Mouse (Mus musculus) forebrain, postnatal 0 days (tissue): ENCODE data around the gene Spag9. TPM values are rescaled to one million over a fixed set of nuclear protein-coding genes. Genes with fewer than 3 reads are reported as not detected.

Experiments
- ATAC-seq: fragments of 200-750 bp; cut with Nextera tagmentation; 2 replicates; pipeline ENCODE4 v1.8.0; 2017; ENCODE audit warnings: mild to moderate bottlenecking, moderate library complexity
- DNase-seq: peaks from one replicate; pipeline ENCODE4 v3.0.0-alpha.2; 2015
- H3K27ac ChIP-seq: fragments of 300-500 bp; sonication (generic); 2 replicates; pipeline ENCODE4 v1.5.1; 2014; ENCODE audit warnings: low read depth, mild to moderate bottlenecking, antibody characterized with exemption, low read length, moderate library complexity, mixed read lengths
- H3K27me3 ChIP-seq: fragments of 300-500 bp; sonication (generic); 2 replicates; pipeline ENCODE4 v1.6.1; 2014; ENCODE audit warnings: mild to moderate bottlenecking, low read length, mixed read lengths; ENCODE audit not compliant: insufficient read depth
- H3K36me3 ChIP-seq: fragments of 300-500 bp; sonication (generic); 2 replicates; pipeline ENCODE4 v1.6.1; 2014; ENCODE audit warnings: mild to moderate bottlenecking, moderate library complexity; ENCODE audit not compliant: insufficient read depth
- H3K4me1 ChIP-seq: fragments of 300-500 bp; sonication (generic); 2 replicates; pipeline ENCODE4 v1.6.1; 2014; ENCODE audit warnings: antibody characterized with exemption; ENCODE audit not compliant: insufficient read depth
- H3K4me2 ChIP-seq: fragments of 300-500 bp; sonication (generic); 2 replicates; pipeline ENCODE4 v1.6.1; 2014; ENCODE audit warnings: low read depth, mild to moderate bottlenecking, moderate library complexity
- H3K4me3 ChIP-seq: fragments of 300-500 bp; sonication (generic); 2 replicates; pipeline ENCODE4 v1.5.1; 2014; ENCODE audit warnings: low read depth, low read length, mixed read lengths
- H3K9ac ChIP-seq: fragments of 300-500 bp; sonication (generic); 2 replicates; pipeline ENCODE4 v1.6.1; 2014; ENCODE audit warnings: mild to moderate bottlenecking
- H3K9me3 ChIP-seq: fragments of 300-500 bp; sonication (generic); 2 replicates; pipeline ENCODE4 v1.6.1; 2016; ENCODE audit warnings: low read length
- CTCF ChIP-seq: sonication (generic); IDR thresholded peaks from 2 replicates; pipeline ENCODE4 v1.5.1; 2016; ENCODE audit warnings: antibody characterized with exemption, control low read depth, low read depth
- WGBS: fragments of 180-500 bp; shearing (Covaris S2); extraction: QIAGEN DNeasy Blood & Tissue Kit; methylation state at CpG from one replicate; pipeline ENCODE4 v1.1.7; 2014; 5-methylcytosine and 5-hydroxymethylcytosine counted together
- polyA plus RNA-seq: library from polyadenylated mRNA; unstranded; fragments of >200 nt; fragmentation: Nextera tagmentation; extraction: Ambion mirVana; gene quantifications from 2 replicates; pipeline ENCODE4 v1.2.1, GENCODE M21; 2015
- total RNA-seq: library from RNA; depleted of rRNA; stranded (reverse); fragments of >200 nt; gene quantifications from 2 replicates; pipeline ENCODE4 v1.2.3, GENCODE M21; 2014

The Spag9 gene
- total and polyA plus RNA-seq, 2 experiments from 2014 or later, result 67.1 to 155 TPM

GRCm38 (mm10) chr11:94158521-94158920 lies 162.6 kb downstream of the Spag9 start:
- H3K9ac ChIP-seq, result no peak overlapping the region
- TF ChIP-seq CTCF, result no peak
- no peak overlapping the region for H3K4me2 ChIP-seq
- H3K36me3 ChIP-seq, result no peaks in the 10 kb centered on the region
- DNase-seq, result no peak
- no peaks in the 10 kb centered on the region for H3K27me3 ChIP-seq
- peak overlapping the region; percentile 98 for H3K27ac ChIP-seq
- no peak for ATAC-seq
- 46% methylated on average over 14 of the region's 14 CpGs for WGBS
- peaks cover 31% of the 10 kb centered on the region for H3K4me1 ChIP-seq
- H3K4me3 ChIP-seq, result no peak overlapping the region
- H3K9me3 ChIP-seq, result no peaks in the 10 kb centered on the region

- Histone ChIP-seq H3K4me2 (peak overlapping the region; percentile 35; the same call in 1 of the 2 replicates), H3K9me3 (no peaks in the 10 kb centered on the region), H3K4me3 (no peak overlapping the region), H3K27me3 (no peaks in the 10 kb centered on the region), H3K9ac (peak overlapping the region; percentile 52; the same call in 1 of the 2 replicates), H3K36me3 (no peaks in the 10 kb centered on the region), H3K4me1 (peaks cover 31% of the 10 kb centered on the region), H3K27ac (peak overlapping the region; percentile 98)
- ATAC-seq (no peak), DNase-seq (peak; percentile 52)
- TF ChIP-seq CTCF, result no peak
- 27% methylated on average over 14 of the region's 14 CpGs for WGBS
Measured at GRCm38 (mm10) chr11:94159066-94159880, 163.4 kb downstream of the Spag9 start.

DNA sequence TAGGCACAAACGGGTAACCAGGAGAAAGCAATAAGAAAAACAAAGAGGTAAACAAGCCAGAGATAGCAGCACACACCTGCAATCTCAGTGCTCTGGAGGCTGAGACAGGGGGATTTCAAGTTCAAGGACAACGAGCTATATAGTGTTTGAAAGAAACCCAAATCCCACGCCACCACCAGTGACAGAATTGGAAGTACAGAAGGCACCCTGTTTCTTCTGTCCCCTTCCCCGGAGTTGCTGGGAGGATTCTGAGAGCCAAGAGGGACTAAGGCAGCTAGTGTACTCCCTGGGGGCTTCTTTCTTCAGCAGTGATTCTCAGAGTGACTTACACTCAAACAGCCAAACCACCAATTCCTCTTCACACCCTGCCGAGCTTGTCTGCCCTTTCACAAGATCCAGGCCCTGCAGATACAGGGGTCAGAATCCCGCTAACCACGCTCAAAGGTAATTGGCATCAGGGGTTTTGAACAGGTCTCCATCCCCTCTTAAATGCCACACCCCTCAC lies 164.1 kb downstream of the Spag9 start:
- H3K4me2 ChIP-seq, result peak overlapping the region; percentile 35
- no peaks in the 10 kb centered on the region for H3K9me3 ChIP-seq
- no peak for TF ChIP-seq CTCF
- peak overlapping the region; percentile 98 for H3K27ac ChIP-seq
- H3K27me3 ChIP-seq, result no peaks in the 10 kb centered on the region
- DNase-seq, result no peak
- no peaks in the 10 kb centered on the region for H3K36me3 ChIP-seq
- WGBS, result 7% methylated on average over 7 of the region's 7 CpGs
- no peak overlapping the region for H3K4me3 ChIP-seq
- peak; percentile 13 for ATAC-seq
- H3K9ac ChIP-seq, result peak overlapping the region; percentile 52
- H3K4me1 ChIP-seq, result peaks cover 31% of the 10 kb centered on the region

DNA sequence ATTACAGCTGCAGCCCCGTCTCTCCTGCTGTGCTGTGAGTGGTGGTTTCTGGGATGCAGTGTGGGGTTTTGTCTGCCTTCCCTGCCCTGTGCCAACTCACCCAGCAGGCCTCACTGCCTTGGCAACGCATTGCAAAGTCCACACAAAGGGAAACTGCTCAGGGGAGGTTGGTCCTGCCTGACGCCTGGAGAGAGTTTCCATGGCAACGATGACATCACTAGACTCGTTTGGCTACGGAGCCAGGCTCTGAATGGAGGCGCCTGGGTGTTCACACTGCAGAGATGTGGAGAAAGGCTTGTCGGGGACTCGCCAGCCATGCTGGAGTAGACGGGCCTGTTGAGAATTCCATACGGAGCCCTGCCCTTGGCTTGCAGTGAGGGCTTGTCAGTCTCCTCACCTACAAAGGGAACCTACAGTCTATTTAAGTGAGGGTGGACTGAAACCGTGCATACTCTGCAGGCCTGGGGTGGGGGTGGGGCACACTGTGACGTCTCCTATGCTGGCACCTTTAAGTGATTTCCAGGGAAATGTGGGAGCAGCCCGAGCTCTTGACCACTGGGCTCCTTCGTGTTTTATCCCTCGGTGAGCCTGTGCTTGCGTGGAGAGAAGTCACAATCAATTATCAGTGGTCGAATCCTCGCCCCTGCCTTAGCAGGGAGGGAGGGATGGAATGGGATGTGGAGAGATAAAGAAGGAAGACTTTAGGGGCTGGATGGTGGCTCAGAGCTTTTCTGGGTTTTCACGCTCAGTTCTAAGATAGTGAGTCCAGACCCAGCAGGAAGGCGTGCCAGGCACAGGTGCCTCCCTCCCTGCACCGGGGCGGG lies 164.8 kb downstream of the Spag9 start:
- Histone ChIP-seq H3K4me1 (peaks cover 31% of the 10 kb centered on the region), H3K27ac (peak overlapping the region; percentile 98), H3K4me2 (peak overlapping the region; percentile 35), H3K36me3 (no peaks in the 10 kb centered on the region), H3K27me3 (no peaks in the 10 kb centered on the region), H3K9me3 (no peaks in the 10 kb centered on the region), H3K9ac (peak overlapping the region; percentile 52), H3K4me3 (peak overlapping the region; percentile 7; the same call in 1 of the 2 replicates)
- peak; percentile 97 for ATAC-seq
- WGBS, result 2% methylated on average over 23 of the region's 23 CpGs
- TF ChIP-seq CTCF, result peak; percentile 34; the same call in 1 of the 2 replicates
- DNase-seq, result peak; percentile 99

DNA sequence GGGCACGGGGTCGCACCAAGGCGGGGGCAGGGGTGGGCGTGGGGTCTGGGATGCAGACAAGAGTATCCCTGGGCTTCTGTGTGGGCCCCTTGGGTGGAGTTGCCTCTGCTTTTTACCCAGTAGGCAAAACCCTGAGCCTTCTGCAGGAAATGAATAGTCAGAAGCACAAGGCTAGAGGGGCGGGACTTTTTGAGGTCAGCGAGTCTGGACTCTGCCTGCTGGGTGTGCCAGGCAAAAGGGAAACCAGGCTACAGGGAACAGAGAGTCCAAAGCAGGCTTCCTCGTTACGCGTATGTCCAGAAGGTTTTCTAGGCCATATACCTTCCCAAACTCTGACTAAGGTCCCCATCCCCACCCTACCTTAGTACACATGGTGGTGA lies 165.4 kb downstream of the Spag9 start:
- no peak for TF ChIP-seq CTCF
- ATAC-seq (no peak), DNase-seq (peak; percentile 32)
- H3K4me2 ChIP-seq, result peak overlapping the region; percentile 35
- peak overlapping the region; percentile 98 for H3K27ac ChIP-seq
- peak overlapping the region; percentile 7; the same call in 1 of the 2 replicates for H3K4me3 ChIP-seq
- no peaks in the 10 kb centered on the region for H3K9me3 ChIP-seq
- WGBS, result 5% methylated on average over 8 of the region's 9 CpGs
- H3K27me3 ChIP-seq, result no peaks in the 10 kb centered on the region
- no peaks in the 10 kb centered on the region for H3K36me3 ChIP-seq
- H3K4me1 ChIP-seq, result peaks cover 31% of the 10 kb centered on the region
- peak overlapping the region; percentile 52 for H3K9ac ChIP-seq

- Histone ChIP-seq H3K4me2 (no peak overlapping the region), H3K27ac (peak overlapping the region; percentile 98), H3K27me3 (no peaks in the 10 kb centered on the region), H3K9me3 (no peaks in the 10 kb centered on the region), H3K4me3 (no peak overlapping the region), H3K4me1 (peaks cover 31% of the 10 kb centered on the region), H3K9ac (no peak overlapping the region), H3K36me3 (no peaks in the 10 kb centered on the region)
- no peak for DNase-seq
- 89% methylated on average over 11 of the region's 11 CpGs for WGBS
- ATAC-seq, result no peak
- no peak for TF ChIP-seq CTCF
Measured at GRCm38 (mm10) chr11:94161867-94162581, 166.1 kb downstream of the Spag9 start.
